9 mouse cellular contexts compared by ENCODE assay signal in genomic region chr1:153740775-153741400, GRCm38 (mm10). TPM values are rescaled to one million over a fixed set of nuclear protein-coding genes. Genes with fewer than 3 reads are reported as not detected.
DNase-seq lines count a peak whose midpoint lies in the region; ATAC-seq and TF ChIP-seq lines count a peak whose summit lies in the region.
"Had no signal": no experiment of that assay in that cellular context is flagged by ENCODE, and none has a peak within 500 bp of the region (broad histone marks: within the 10 kb centered on the region; RNA-seq: fewer than 3 reads in every experiment).

No protein-coding gene starts in this region.

- no peaks in the 10 kb centered on the region for H3K9me3 ChIP-seq in E14TG2a.4 (ENCODE audit: low read length)
- no peaks in the 10 kb centered on the region for H3K9me3 ChIP-seq in forebrain, embryonic 15.5 days
- H3K9me3 ChIP-seq in liver, embryonic 15.5 days (replicated peaks), result no peaks in the 10 kb centered on the region

- H3K27ac ChIP-seq in heart, adult 2 months, result peak overlapping the region; percentile 10; the same call in 1 of the 2 replicates
- H3K27ac ChIP-seq in forebrain, embryonic 15.5 days (replicated peaks), result no peak overlapping the region; the same call in 1 of the 2 replicates
- H3K27ac ChIP-seq in liver, embryonic 15.5 days (replicated peaks), result no peak overlapping the region

- H3K79me2 ChIP-seq in heart, adult 2 months (replicated peaks; ENCODE audit: control insufficient read depth, insufficient read depth, low read length), result no peaks in the 10 kb centered on the region

- peak overlapping the region; percentile 50 for H3K4me3 ChIP-seq in heart, adult 2 months
- H3K4me3 ChIP-seq in E14TG2a.4 (replicated peaks; ENCODE audit: low read length), result peak overlapping the region; percentile 77
- H3K4me3 ChIP-seq in forebrain, embryonic 15.5 days, result peak overlapping the region; percentile 50
- peak overlapping the region; percentile 35 for H3K4me3 ChIP-seq in liver, embryonic 15.5 days (replicated peaks)

- peaks cover 3% of the 10 kb centered on the region for H3K4me1 ChIP-seq in heart, adult 2 months (ENCODE audit: control insufficient read depth, insufficient read depth, low read length)
- H3K4me1 ChIP-seq in E14TG2a.4 (replicated peaks; ENCODE audit: low read depth, low read length), result peaks cover 41% of the 10 kb centered on the region
- peaks cover 67% of the 10 kb centered on the region for H3K4me1 ChIP-seq in forebrain, embryonic 15.5 days
- 0 out of 2 replicates have a peak, but pooled peaks cover 4% of the 10 kb centered on the region for H3K4me1 ChIP-seq in liver, embryonic 15.5 days (replicated peaks)

- H3K27me3 ChIP-seq in heart, adult 2 months (ENCODE audit: control insufficient read depth, insufficient read depth, low read length), result no peaks in the 10 kb centered on the region
- peaks cover 67% of the 10 kb centered on the region for H3K27me3 ChIP-seq in E14TG2a.4 (ENCODE audit: insufficient read depth, low read length)
- no peaks in the 10 kb centered on the region for H3K27me3 ChIP-seq in forebrain, embryonic 15.5 days
- peaks cover 53% of the 10 kb centered on the region for H3K27me3 ChIP-seq in liver, embryonic 15.5 days

- no peak for TF ChIP-seq EP300 in heart, adult 2 months (IDR thresholded peaks at IDR 0.05; ENCODE audit: insufficient read depth, low read depth, low read length)

- no peak for ATAC-seq in forebrain, embryonic 15.5 days (replicated peaks)
- no peak for ATAC-seq in liver, embryonic 15.5 days (ENCODE audit: insufficient read depth)

- TF ChIP-seq POLR2A in heart, adult 2 months (IDR thresholded peaks at IDR 0.05; ENCODE audit: insufficient read depth, low read depth, low read length), result no peak

- no peaks in the 10 kb centered on the region for H3K36me3 ChIP-seq in heart, adult 2 months (ENCODE audit: control insufficient read depth, insufficient read depth, low read length)
- peaks cover 28% of the 10 kb centered on the region for H3K36me3 ChIP-seq in E14TG2a.4 (ENCODE audit: insufficient read depth, low read length)
- H3K36me3 ChIP-seq in forebrain, embryonic 15.5 days, result no peaks in the 10 kb centered on the region
- H3K36me3 ChIP-seq in liver, embryonic 15.5 days (replicated peaks), result no peaks in the 10 kb centered on the region

- H3K9ac ChIP-seq in heart, adult 2 months (ENCODE audit: low read depth, low read length), result no peak overlapping the region; the same call in 1 of the 2 replicates
- H3K9ac ChIP-seq in forebrain, embryonic 15.5 days (replicated peaks), result peak overlapping the region; percentile 48
- H3K9ac ChIP-seq in liver, embryonic 15.5 days, result no peak overlapping the region

- TF ChIP-seq CTCF in heart, adult 2 months (IDR thresholded peaks at IDR 0.05), result no peak
- TF ChIP-seq CTCF in E14TG2a.4 (conservative IDR thresholded peaks at IDR 0.05; ENCODE audit: low read length), result no peak

- no peak for DNase-seq in heart, adult 2 months
- no peak for DNase-seq in heart, postnatal 10 days
- no peak for DNase-seq in frontal cortex, postnatal 25 days (ENCODE audit: low spot score in 2 of 2)
- DNase-seq in urinary bladder, postnatal 14 days (ENCODE audit: low spot score), result no peak
- no peak for DNase-seq in kidney, postnatal 25 days

- intact Hi-C loops in heart, adult 2 months (cut with DNase I), result loop anchor here (5.0 kb wide), 2 partner anchors 99 to 254 kb away; partner anchors contain the start of gene Dhx9
- intact Hi-C loops in heart, postnatal 10 days (cut with DNase I), result no loop called here

- 58% methylated on average over 12 of the region's 12 CpGs for WGBS in heart, adult 2 months
- WGBS in forebrain, embryonic 15.5 days, result 27% methylated on average over 12 of the region's 12 CpGs
- WGBS in liver, embryonic 15.5 days (ENCODE audit: insufficient replicate concordance), result 36% methylated on average over 12 of the region's 12 CpGs

- peak overlapping the region; percentile 74 for H3K4me2 ChIP-seq in forebrain, embryonic 15.5 days (replicated peaks)
- H3K4me2 ChIP-seq in liver, embryonic 15.5 days, result peak overlapping the region; percentile 54

RNA-seq across cellular contexts. Expression of gene Rgs16, which starts 0.7 kb away (rescaled TPM):
- total RNA-seq in heart, adult 2 months (2021), result 1 to 10 TPM; 1.4 to 1.9 TPM
- 0.80 and 1.3 TPM in 2 replicates for polyA plus RNA-seq in heart, adult 2 months (2012; rRNA removed)
- total RNA-seq in heart, postnatal 10 days (2021), result 1 to 10 TPM; 2.4 to 3.5 TPM
- 39.2 and 42.1 TPM in 2 replicates for polyA plus RNA-seq in forebrain, embryonic 15.5 days (2015; fragmentation: Nextera tagmentation; extraction: Ambion mirVana)
- 1.1 and 2.6 TPM in 2 replicates for polyA plus RNA-seq in liver, embryonic 15.5 days (2015; fragmentation: Nextera tagmentation; extraction: Ambion mirVana)
- total RNA-seq: MEL had no signal

RNA-seq across cellular contexts. Expression of gene Rnasel, which starts 8.3 kb away (rescaled TPM):
- 1 to 10 TPM; 4.1 to 4.6 TPM for total RNA-seq in heart, adult 2 months (2021)
- polyA plus RNA-seq in heart, adult 2 months (2012; rRNA removed), result 2.5 and 4.4 TPM in 2 replicates
- 10 to 100 TPM; 12.5 to 15.4 TPM for total RNA-seq in heart, postnatal 10 days (2021)
- polyA plus RNA-seq in forebrain, embryonic 15.5 days (2015; fragmentation: Nextera tagmentation; extraction: Ambion mirVana), result 42.5 and 44.4 TPM in 2 replicates
- polyA plus RNA-seq in liver, embryonic 15.5 days (2015; fragmentation: Nextera tagmentation; extraction: Ambion mirVana), result 24.5 and 26.2 TPM in 2 replicates

Comparison
In these comparisons a context has a peak if more than half of its experiments do, and no peak if none do; other contexts are left out.
1. RNA of gene Rgs16, which starts 0.7 kb away (polyA plus RNA-seq): 39.2 to 42.1 TPM in forebrain, embryonic 15.5 days; 1.1 to 2.6 TPM in liver, embryonic 15.5 days and 0.80 to 1.3 TPM in heart, adult 2 months; every median in the first group is over 10 times any median in the second.
2. Peak in every context shown above with its lines, with median percentiles within 50 percentile points of each other: H3K4me3 ChIP-seq.